Mouse (Mus musculus) layer of hippocampus, postnatal 25 days (tissue): ENCODE data around the gene Rasgef1b. TPM values are rescaled to one million over a fixed set of nuclear protein-coding genes. Genes with fewer than 3 reads are reported as not detected.

Experiments used
- DNase-seq, 2 experiments: peaks; one replicate each; pipeline ENCODE4 v3.0.0; 2022; ENCODE audit warnings: mixed read lengths in 2 of 2, low spot score in 1 of 2; ENCODE audit errors: extremely low spot score in 1 of 2
- total RNA-seq, 2 experiments: library from RNA; stranded (reverse); gene quantifications; 2 replicates each; pipeline ENCODE4 v1.2.3; 2021

Gene Rasgef1b
- total RNA-seq, 2 experiments from 2014 or later: 15.9 to 17.6 TPM

GRCm38 (mm10) chr5:99190941-99191800, 537.7 kb downstream of the Rasgef1b start:
- DNase-seq: no peak

GRCm38 (mm10) chr5:99183637-99184036, 545.2 kb downstream of the Rasgef1b start:
- no peak for DNase-seq

GRCm38 (mm10) chr5:99174608-99175385, 554.1 kb downstream of the Rasgef1b start:
- DNase-seq: no peak

- DNase-seq: no peak
These were observed 559.0 kb downstream of the Rasgef1b start for GRCm38 (mm10) chr5:99169836-99170235.

- no peak for DNase-seq
These were observed 561.1 kb downstream of the Rasgef1b start for GRCm38 (mm10) chr5:99167767-99168166.

Other genes starting within 250 kb of the Rasgef1b start
- under 1 TPM in 1 of 2 experiments, not detected in 1; 0.71 TPM for gene Vamp9, start 177.2 kb upstream of the Rasgef1b start, total RNA-seq
- 100 to 1,000 TPM; 179 to 219 TPM for gene Hnrnpd, start 249.9 kb upstream of the Rasgef1b start, total RNA-seq
- gene 4930524J08Rik, start 250.0 kb upstream of the Rasgef1b start, total RNA-seq: 1 to 10 TPM; 1.6 to 2.1 TPM